Mouse (Mus musculus): Measurements from ENCODE around the gene Rpa1. TPM values are rescaled to one million over a fixed set of nuclear protein-coding genes. Genes with fewer than 3 reads are reported as not detected.
"Not testable (repeated sequence)": the region's sequence is repeated elsewhere in the genome, so short reads cannot be mapped to it uniquely, and the experiment has no call there.

Gene Rpa1
- polyA plus RNA-seq, 1 experiment: 62.8 TPM

DNA sequence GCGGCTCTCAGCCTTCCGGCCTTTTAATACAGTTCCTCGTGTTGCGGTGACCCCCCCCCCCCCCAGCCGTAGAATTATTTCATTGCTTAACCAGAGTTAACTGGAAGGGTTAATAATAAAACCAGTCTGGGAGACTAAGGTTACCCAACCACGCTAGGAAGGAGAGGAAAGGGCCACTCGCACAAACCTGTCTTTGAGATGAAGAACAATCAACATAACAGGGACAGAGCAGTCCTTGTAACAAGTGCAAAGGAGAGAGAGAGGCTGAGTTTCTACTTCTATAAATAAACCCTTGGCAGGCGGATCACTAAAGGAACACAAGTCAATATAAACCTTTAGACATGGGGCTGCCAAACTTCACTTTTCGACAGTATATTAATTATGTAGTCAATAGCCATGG is 50.5 kb downstream of the Rpa1 start:
- 89% methylated on average over 9 of the region's 9 CpGs for WGBS
- DNase-seq: no peak
- H3K27ac ChIP-seq (ENCODE audit: control insufficient read depth, insufficient read depth, low read length): no peak overlapping the region

DNA sequence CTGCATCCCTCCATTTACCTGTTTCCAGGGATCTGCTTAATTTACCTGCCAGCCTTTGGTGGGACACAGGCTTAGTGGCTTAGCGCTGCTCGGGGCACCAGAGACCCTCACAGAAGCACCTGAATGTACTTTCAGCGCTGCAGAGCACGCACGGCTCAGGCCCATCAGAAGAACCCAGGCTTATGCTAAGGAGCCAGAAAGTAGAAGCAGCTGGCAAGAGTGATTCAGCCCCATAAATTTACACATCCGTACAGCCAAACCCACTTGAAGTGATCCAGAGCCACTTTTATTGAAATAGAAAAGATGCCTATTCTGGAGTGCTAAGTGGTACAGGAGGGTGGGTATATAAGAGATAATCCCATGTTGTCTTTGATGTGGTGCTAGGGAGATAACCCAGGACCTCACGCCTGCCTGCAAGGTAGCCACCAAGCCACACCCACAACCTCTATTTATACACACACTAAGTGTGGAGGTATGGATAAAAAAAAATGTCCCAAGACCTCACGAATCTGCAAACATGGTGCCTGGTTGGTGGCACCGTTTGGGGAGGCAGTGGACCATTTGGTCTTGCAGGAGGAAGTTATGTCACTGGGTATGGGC is 51.6 kb downstream of the Rpa1 start:
- Histone ChIP-seq H3K4me3 (ENCODE audit: control insufficient read depth, insufficient read depth, low read length) (no peak overlapping the region), H3K27ac (ENCODE audit: control insufficient read depth, insufficient read depth, low read length) (no peak overlapping the region), H3K36me3 (ENCODE audit: control insufficient read depth, insufficient read depth, low read length) (peaks cover 20% of the 10 kb centered on the region), H3K4me1 (replicated peaks; ENCODE audit: control insufficient read depth, insufficient read depth, low read length) (no peaks in the 10 kb centered on the region), H3K27me3 (ENCODE audit: control insufficient read depth, insufficient read depth, low read length) (no peaks in the 10 kb centered on the region)
- no peak for TF ChIP-seq CTCF (IDR thresholded peaks at IDR 0.05; ENCODE audit: borderline replicate concordance, control insufficient read depth, extremely low read depth, insufficient read depth, low read length, poor library complexity)
- no peak for TF ChIP-seq POLR2A (IDR thresholded peaks at IDR 0.05; ENCODE audit: control insufficient read depth, extremely low read depth, insufficient read depth, low read length, poor library complexity)
- DNase-seq: no peak
- 79% methylated on average over 9 of the region's 9 CpGs for WGBS

More for the DNA sequence above, 50.5 kb downstream of the Rpa1 start:
- Histone ChIP-seq H3K4me1 (replicated peaks; ENCODE audit: control insufficient read depth, insufficient read depth, low read length) (no peaks in the 10 kb centered on the region), H3K4me3 (ENCODE audit: control insufficient read depth, insufficient read depth, low read length) (no peak overlapping the region), H3K27me3 (ENCODE audit: control insufficient read depth, insufficient read depth, low read length) (no peaks in the 10 kb centered on the region), H3K36me3 (ENCODE audit: control insufficient read depth, insufficient read depth, low read length) (peaks cover 31% of the 10 kb centered on the region)
- no peak for TF ChIP-seq CTCF (IDR thresholded peaks at IDR 0.05; ENCODE audit: borderline replicate concordance, control insufficient read depth, extremely low read depth, insufficient read depth, low read length, poor library complexity)
- TF ChIP-seq POLR2A (IDR thresholded peaks at IDR 0.05; ENCODE audit: control insufficient read depth, extremely low read depth, insufficient read depth, low read length, poor library complexity): no peak

DNA sequence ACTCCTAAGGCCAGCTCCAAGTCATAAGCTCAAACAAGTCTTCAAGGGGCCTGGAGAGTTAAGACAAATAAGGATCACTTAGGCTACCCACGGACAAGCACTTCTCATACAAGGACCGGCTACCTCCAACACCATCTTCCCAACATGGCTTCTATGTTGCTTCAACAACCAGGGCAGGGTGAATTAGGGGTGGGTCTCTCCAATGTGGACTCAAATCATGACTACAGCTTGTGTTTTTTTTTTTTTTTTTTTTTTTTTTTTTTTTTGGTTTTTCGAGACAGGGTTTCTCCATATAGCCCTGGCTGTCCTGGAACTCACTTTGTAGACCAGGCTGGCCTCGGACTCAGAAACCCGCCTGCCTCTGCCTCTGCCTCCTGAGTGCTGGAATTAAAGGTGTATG is 52.6 kb downstream of the Rpa1 start:
- not testable (repeated sequence) for H3K27me3 ChIP-seq (ENCODE audit: control insufficient read depth, insufficient read depth, low read length); H3K4me3 ChIP-seq (ENCODE audit: control insufficient read depth, insufficient read depth, low read length); DNase-seq; H3K36me3 ChIP-seq (ENCODE audit: control insufficient read depth, insufficient read depth, low read length); H3K27ac ChIP-seq (ENCODE audit: control insufficient read depth, insufficient read depth, low read length); H3K4me1 ChIP-seq (replicated peaks; ENCODE audit: control insufficient read depth, insufficient read depth, low read length)
- WGBS: 88% methylated on average over 5 of the region's 5 CpGs

DNA sequence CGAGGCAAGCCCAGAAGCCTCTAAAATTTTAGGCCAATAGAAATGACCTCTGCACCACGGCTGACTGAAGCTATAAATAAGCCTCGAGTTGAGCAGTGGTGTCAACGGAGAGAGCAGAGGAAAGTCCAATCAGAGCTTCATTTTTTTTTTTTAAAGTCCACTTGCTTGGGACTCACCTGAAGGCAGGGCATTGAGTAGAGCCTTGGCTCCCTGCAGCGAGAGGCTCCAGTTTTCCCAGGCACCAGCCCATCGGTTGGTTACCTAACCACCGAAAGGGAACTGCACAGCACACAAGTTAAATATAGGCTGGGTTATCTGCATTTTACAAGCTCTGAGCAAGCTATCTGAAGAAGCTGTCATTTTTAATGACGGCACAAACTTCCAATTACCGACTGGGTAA is 53.3 kb downstream of the Rpa1 start:
- Histone ChIP-seq H3K27ac (ENCODE audit: control insufficient read depth, insufficient read depth, low read length) (no peak overlapping the region), H3K36me3 (ENCODE audit: control insufficient read depth, insufficient read depth, low read length) (peaks cover 4% of the 10 kb centered on the region), H3K27me3 (ENCODE audit: control insufficient read depth, insufficient read depth, low read length) (no peaks in the 10 kb centered on the region), H3K4me3 (ENCODE audit: control insufficient read depth, insufficient read depth, low read length) (no peak overlapping the region), H3K4me1 (replicated peaks; ENCODE audit: control insufficient read depth, insufficient read depth, low read length) (no peaks in the 10 kb centered on the region)
- no peak for DNase-seq
- 34% methylated on average over 9 of the region's 9 CpGs for WGBS
- no peak for TF ChIP-seq POLR2A (IDR thresholded peaks at IDR 0.05; ENCODE audit: control insufficient read depth, extremely low read depth, insufficient read depth, low read length, poor library complexity)
- TF ChIP-seq CTCF (IDR thresholded peaks at IDR 0.05; ENCODE audit: borderline replicate concordance, control insufficient read depth, extremely low read depth, insufficient read depth, low read length, poor library complexity): no peak

DNA sequence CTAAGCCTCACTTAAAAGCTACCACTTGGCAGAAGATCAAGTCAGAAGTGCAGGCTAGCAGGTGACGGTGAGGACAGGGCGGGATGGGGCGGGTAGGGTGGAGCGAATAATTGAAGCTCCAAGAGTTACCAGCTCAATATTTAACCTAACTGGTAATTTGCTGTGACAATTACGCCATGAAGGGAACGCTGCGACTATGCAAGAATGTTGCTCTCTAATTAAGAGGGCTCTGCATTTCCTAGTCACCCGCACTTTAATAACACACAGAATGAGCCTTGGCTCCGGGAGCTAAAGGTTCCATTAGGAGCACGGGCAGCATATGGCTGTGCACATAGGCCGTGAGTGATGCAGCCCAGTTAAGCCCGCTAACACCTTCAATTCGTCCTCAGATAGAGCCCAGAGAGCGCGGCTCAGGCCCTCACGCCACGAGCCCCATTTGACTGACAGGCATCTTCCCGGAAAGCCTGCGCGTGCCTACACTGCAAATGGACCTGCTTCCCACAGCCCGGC is 54.2 kb downstream of the Rpa1 start:
- Histone ChIP-seq H3K27ac (ENCODE audit: control insufficient read depth, insufficient read depth, low read length) (no peak overlapping the region), H3K4me3 (ENCODE audit: control insufficient read depth, insufficient read depth, low read length) (no peak overlapping the region), H3K4me1 (replicated peaks; ENCODE audit: control insufficient read depth, insufficient read depth, low read length) (no peaks in the 10 kb centered on the region), H3K36me3 (ENCODE audit: control insufficient read depth, insufficient read depth, low read length) (no peaks in the 10 kb centered on the region), H3K27me3 (ENCODE audit: control insufficient read depth, insufficient read depth, low read length) (no peaks in the 10 kb centered on the region)
- no peak for DNase-seq
- WGBS: 89% methylated on average over 21 of the region's 21 CpGs
- no peak for TF ChIP-seq POLR2A (IDR thresholded peaks at IDR 0.05; ENCODE audit: control insufficient read depth, extremely low read depth, insufficient read depth, low read length, poor library complexity)
- no peak for TF ChIP-seq CTCF (IDR thresholded peaks at IDR 0.05; ENCODE audit: borderline replicate concordance, control insufficient read depth, extremely low read depth, insufficient read depth, low read length, poor library complexity)

DNA sequence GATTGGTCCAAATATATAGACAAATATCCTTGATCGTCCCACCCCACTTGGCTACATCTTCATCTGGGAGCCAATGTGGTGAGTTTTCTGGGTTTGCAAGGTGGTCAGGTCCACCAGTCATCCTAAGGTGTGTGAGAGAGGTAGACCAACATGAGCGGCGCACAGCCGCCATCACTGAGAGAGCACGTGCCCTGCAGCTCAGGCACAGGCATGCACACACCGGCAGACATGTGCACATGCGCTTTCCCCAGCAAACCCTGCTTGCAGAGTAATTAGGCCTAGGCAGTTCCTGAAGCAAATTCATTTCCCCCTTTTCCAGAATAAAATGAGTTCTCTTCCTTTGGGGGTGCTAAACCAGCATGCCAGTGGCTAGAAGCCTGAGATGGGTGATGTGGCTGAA is 55.8 kb downstream of the Rpa1 start:
- Histone ChIP-seq H3K4me1 (replicated peaks; ENCODE audit: control insufficient read depth, insufficient read depth, low read length) (no peaks in the 10 kb centered on the region), H3K36me3 (ENCODE audit: control insufficient read depth, insufficient read depth, low read length) (no peaks in the 10 kb centered on the region), H3K27me3 (ENCODE audit: control insufficient read depth, insufficient read depth, low read length) (no peaks in the 10 kb centered on the region), H3K27ac (ENCODE audit: control insufficient read depth, insufficient read depth, low read length) (no peak overlapping the region), H3K4me3 (ENCODE audit: control insufficient read depth, insufficient read depth, low read length) (no peak overlapping the region)
- no peak for TF ChIP-seq CTCF (IDR thresholded peaks at IDR 0.05; ENCODE audit: borderline replicate concordance, control insufficient read depth, extremely low read depth, insufficient read depth, low read length, poor library complexity)
- no peak for TF ChIP-seq POLR2A (IDR thresholded peaks at IDR 0.05; ENCODE audit: control insufficient read depth, extremely low read depth, insufficient read depth, low read length, poor library complexity)
- WGBS: 98% methylated on average over 7 of the region's 7 CpGs
- no peak for DNase-seq
